Mouse (Mus musculus) adrenal gland (tissue): ENCODE measurements around the gene 1700001P01Rik.

Source experiments
- intact Hi-C: fragments of 180-260 bp; cut with DNase I; formaldehyde crosslinking; loops from one replicate; pipeline ENCODE4 v1.15.1; 2025

1700001P01Rik gene

DNA sequence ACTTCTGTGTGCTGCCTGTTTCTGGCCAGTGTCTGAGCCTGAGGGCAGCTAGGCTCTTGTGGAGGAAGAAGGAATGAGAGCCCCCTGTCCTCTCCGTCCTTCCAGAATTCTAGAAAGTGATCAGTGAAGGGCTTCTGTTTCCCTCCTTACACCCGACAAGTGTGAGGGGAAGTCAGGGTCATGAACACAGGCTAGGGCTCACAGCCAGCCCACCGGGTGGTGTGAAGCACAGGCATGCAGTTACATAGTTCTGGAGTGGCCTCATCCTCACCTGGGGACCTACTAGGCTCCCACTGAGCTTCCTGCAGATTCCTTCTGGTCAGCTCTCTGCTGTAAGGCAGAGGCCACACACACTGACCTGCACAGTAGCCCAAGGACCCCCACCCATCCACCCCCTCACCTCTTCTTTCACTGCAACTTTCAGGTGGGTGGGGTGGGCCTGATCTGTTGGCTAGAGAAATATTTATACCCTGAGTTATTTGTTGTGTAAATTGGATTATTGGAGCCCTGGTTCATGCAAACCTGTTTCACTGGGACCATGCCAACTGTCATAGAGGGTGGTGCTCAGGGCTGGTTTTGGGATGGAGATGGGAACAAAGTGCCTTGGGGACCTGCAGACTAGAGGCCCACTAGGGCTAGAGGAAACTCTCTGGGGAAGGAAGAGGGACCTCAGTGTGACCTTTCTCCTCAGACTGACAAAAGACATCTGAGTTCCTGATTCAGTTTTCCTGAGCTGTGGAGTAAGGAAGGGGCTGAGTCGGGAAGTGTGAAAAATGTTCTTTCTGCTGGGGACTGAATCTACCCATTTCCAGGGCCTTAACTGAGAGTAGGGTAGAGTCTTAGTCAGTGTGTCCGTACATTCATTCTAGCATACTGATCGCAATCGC lies 33.8 kb upstream of the 1700001P01Rik start:
- intact Hi-C loops = no loop called here

DNA sequence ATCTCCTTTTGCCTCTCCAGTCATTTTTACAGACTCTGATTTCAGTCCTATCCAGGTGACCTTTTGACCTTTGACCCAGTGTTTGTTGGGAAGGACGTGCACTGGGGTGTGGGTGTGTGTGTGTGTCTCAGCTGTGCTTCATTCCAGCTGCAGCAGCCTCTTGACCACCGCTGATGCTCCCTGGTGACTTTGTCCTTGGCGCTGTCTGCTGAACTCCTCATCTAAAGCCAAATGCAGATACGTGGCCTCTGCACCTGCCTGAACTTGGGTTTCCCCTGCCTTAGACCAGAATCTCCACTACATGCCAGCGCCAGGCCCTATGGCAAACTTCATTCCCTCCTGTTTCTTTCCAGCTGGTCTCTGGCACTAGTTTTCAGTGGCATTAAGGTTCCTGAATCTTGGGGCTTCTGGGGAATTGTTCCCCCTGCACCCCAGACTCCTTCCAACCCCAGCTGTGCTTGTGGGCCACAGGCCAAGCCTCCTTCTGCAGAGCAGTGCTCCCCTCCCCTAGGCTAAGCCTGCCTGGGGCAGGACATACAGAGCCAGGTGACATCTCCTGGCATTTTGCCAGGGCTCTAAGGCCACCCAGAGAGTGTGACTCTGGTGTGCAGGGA lies 33.0 kb upstream of the 1700001P01Rik start:
- intact Hi-C loops = no loop called here

DNA sequence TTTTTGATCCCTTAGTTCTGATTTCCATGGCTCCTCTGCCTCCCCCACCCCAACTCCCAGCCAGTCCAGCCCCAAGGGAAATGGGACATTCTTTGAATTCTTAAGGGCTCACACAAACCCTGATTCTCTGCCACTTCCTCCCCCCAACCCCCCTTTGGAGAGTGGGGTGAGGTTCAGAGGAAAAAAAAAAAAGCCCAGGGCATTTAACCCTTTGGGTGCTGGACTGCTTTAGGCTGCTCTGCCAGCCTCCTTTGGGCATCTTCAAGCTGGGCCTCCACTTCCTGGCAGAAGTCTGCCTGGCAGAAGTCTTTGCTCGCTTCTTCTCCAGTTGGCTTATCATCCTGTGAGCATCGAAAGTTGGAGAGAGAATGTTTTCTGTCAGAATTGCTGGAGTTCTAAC lies 32.4 kb upstream of the 1700001P01Rik start:
- intact Hi-C loops = no loop called here

DNA sequence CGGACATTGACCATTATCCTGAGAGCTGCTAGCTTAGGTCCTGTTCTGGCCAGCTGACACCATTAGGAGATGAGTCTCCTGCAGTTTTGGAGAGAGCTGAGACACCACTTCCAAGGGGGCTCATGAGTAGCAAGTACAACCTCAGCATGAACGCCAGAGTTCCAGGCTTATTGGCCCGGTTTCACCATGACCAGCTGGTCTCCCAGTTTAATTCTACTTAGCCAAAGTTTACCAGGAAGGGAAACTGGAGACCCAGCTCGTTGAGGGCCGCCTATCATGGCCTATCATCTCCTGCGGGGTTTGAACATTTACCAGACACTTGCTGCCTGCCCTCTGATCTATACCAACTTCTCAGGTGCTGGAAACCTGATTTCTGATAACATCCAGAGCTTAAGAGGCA lies 31.9 kb upstream of the 1700001P01Rik start:
- intact Hi-C loops = no loop called here

DNA sequence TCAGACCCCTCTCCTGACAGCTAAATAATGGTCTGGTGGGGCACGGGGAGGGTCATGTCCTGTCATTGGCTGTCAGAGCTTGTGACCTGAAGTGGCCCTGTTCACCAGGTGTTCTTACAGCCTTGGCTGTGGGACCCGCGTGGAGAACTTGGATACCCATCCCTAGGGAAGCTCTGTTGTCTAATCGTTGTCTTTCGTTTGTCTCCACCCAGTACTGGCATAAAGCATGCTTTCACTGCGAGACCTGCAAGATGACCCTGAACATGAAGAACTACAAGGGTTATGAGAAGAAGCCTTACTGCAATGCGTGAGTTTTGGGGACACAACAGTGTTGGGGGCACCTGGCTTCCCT lies 30.9 kb upstream of the 1700001P01Rik start:
- intact Hi-C loops = no loop called here

DNA sequence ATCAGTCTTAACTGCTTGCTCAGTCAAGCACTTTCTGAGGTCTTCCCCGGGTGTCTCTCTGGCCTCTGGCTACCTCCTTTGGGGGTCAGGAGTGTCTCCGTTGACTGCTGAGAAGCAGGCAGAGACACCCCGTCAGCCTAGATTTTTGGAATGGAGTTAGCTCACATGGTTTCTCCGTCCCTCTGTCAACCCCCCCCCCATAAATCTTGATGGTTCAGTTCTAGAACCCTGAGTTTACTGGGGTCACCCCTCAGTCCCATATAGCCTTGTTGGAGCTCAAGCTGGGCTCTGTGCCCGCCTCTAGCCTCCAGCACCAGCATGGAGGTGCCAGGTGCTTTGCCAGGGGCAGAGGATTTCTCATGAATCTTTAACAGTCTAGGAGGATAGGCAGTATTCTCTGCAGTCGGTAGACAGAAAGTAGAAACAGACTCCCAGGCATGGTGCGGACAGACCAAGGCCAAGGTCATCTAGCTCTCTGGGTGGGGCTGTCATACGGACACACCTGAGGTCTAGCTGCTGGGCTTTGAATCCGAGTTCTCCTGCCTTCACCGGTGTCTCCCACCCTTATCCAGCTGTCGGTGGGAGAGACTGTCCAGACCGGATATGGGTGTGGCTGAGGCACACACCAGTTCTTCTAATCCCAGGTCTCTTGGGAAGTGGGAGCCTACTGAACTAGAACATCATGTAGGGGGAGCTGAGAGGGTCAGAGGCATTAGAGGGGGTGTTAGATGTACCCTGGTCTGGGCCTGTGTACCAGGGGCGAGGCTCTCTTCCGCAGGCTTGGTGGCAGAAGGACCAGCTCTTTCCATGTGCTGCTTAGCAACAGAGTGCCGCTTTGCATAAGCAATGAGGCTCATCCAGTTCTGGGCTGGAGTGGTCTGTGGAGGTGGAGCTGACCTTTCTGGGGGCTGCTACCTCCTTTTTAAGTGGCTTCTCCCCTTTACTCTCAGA lies 30.2 kb upstream of the 1700001P01Rik start:
- intact Hi-C loops = no loop called here

DNA sequence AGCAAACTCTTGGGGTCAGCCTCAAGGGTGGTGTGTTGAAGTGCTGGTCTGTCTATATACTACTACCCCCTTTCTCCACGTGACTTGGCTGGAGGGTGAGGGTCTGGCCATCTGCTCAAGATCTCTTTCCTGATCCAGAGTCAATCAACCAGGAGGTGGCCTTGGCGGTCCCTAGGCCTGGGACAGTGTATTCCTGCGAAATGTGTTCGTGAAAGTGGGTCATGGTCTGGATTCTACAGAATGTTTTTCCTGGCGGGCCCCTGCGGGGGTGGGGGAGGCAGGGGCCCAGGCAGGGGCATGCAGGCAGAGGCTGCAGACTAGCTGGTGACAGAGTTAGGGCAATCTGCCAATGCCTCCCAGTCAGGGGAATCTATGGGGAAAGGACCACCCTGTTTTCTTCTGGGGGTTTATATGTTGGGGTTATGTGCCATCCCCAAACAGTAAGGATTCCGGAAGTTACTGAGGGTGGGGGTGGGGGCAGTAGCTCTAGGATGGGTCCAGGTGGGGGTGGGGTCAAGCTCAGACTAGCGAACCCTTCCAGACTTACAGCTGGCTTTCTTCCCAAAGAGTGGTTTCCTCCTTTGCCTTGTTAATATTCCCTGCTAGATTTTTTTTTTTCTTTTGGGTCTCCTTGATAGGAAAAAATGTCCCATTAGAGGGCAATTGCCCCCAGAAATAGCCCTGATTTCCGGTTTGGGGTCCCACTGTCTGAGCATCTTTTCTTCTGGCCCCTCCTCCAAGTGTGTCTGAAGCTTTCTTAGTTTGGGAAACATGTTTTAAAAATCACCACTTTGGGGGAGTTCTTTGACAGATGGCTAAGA lies 29.3 kb upstream of the 1700001P01Rik start:
- intact Hi-C loops = no loop called here

DNA sequence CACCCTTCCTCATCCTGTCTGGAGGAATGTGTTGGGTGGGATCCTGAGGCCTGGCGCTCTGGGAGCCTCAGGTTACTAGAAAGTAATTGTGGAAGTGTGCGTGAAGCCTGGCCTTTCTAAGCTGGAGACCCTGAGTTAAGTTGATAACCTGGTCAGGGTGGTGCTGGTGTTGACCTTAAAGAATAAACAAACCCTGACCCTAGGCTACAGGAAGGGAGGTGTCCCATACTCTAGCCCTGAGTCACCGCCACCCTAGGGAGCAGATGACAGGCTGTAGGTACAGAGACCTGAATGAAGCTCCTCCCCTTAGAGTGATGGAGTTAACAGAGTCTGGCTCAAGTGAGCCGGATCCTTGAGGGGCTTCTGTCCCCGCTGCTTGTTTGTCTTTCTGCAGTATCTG lies 28.1 kb upstream of the 1700001P01Rik start:
- intact Hi-C loops = no loop called here

DNA sequence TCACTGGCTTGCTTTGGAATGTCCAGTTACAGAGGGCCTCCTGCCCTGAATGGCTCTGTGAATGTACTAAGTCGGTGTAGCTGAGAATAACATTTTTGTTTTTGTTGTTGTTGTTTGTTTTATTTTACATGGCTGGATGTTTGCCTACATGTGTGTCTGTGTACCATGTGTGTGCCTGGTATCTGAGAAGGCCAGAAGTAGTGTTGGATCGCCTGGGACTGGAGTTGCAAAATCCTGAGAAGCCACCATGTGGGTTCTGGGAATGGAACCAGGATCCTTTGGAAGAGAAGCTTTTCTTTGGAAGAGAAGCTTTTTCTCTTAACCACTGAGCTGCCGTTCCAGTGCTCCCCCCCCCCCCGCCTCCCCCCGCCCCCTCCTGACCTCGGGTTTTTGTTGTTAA lies 26.8 kb upstream of the 1700001P01Rik start:
- intact Hi-C loops = no loop called here

DNA sequence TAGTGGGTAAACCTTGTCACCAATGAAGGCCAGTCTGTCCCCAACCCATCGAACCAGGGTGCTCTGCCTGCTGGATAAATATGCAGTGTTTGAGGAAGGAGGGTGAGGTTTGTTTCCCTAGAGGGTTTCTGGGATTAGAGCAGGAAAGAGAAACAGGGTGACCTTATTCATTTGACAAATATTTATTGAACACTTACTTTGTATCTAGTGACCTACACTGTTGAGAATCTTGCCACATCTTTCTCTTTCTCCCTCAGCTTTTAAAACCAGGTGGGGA lies 26.4 kb upstream of the 1700001P01Rik start:
- intact Hi-C loops = no loop called here

DNA sequence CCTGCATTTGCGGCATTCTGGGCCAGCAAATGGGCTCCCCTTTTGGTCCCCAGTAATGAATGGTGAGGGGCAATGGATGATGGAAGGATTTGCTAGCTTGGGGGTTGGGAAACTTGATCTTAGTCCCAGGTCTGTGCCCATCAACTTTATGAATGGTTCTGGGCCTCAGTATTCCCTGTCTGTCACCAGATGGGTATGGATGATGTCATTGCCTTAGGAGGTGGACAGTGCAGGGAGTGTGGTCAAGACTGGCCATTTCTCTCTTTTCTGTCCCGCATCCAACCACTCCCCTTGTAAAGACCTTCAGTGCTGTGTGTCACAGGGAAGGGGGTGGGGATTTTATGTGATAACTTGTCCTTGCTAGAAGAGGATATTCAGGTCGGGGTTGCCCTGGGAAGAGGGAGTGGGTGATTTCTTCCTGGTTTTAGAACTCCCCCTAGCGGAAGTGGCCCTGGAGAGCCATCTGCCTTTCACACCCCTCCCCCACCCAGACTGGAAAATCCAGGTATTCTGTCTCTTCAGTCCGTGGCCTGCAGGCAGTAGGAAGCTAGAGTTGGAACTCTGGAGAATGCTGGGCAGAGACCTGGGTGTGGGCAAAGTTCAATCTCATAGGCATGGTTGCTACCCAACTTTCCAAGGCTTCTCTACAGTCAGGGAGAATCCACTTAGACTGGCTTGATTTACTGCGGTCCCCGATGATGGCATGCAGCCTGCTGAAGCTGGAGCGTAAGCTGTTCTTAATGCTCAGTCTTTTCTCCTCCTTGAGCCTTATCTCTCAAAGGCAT lies 25.9 kb upstream of the 1700001P01Rik start:
- intact Hi-C loops = no loop called here

DNA sequence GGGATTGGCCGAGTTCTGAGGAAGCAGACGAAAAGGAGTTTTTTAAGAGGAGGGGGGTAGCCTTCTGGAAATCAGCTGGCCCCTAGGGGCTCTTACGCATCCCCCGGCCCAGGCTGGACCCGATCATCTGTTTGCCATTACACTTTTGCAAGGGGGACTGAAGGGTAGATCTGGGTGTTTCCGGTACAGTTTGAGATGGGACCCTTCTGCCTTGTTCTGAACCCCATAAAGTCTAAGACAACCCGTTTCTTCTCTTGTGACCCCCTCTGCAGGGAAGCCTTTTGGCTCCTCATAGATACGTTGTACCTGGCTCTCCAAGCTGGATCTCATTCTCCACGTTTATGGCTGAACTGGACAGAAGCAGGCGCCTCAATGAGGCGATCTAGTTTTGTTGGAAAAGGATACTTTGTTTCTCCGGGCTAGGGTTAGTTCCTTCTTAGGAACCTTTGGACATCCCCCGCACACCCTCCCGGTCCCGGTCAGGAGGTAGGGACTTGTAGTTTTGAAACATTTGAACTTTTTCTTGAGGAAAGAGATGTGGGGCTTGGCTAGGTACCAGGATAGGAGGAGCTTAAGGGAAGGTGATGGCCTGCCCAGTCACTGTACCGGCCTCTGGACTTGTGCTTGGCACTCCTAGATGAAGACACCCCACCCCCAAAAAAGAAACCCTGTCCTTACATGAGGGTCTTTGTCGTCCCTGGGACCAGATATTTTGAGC lies 25.1 kb upstream of the 1700001P01Rik start:
- intact Hi-C loops = no loop called here

DNA sequence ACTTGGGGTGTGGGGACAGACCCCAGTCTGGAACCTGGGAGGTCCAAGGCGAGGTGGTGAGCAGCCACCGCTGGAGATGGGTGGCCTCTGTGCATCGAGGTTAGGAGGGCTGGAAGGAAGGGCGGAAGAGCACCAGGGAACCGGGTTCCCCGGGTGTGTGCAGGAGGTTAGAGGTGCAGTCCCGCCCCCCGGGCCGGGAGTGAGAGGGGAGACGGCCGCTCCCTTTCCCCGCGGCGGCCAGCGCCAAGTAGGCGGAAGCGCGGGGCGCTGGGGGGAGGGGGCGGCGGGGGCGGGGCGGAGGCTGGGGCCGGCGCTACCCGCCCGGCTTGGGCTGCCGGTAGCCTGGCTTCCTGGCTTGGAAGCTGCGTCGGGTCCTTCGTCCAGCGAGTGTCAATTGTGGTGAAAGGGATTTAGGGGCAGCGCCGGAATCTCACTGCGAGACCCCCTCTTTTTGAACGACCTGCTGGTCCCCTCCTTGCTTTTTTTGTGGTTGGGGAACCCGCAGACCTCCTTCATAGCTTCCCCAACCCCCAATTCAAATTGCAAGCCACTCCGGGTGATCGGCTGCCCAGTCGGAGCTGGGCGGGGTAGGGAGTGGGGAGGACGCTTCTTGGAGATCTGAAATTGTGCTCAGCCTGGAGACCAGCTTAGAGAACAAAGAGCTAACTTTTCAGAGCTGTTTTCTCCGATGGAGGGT lies 24.4 kb upstream of the 1700001P01Rik start:
- intact Hi-C loops = loop anchor here (5.0 kb wide), 2 partner anchors 37 to 187 kb away; partner anchors contain the start of gene Plxdc1

DNA sequence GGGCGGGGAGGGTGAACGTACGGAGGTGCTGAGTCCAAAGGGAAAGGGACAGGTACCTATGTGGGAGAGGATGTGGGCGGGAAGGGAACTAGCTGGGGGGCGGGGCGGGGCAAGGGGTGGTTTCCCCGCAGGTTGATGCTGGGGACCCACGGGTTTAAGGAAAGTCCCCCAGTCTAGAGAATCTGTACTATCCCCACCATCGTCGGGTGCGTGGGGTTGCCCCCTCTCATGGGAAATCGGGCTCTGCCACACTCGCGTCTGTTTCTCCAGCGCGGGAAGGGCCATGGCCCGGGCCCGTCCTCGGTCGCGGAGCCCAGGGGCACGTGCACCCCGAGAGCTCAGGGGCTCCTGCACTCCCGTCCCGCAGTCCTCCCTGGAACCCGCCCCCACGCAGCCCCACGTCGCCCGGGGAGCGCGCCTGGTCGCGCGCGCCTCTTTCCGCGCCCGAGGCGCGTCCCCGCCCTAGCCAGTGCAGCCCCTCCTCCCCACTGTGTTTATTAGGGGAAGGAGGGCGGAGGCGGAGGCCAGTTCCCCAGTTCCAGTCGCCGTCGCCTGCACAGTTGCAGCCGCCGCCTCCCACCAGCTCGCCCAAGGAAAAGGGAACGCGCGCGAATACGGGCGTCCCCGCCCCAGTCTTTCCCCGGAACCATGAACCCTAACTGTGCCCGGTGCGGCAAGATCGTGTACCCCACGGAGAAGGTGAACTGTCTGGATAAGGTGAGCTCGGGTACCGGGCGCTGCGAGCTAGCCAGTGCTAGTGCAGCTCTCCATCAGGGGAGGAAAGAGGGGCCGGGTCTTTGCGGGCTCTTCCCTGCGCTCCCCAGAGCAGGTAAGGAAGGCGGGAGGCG lies 23.7 kb upstream of the 1700001P01Rik start:
- intact Hi-C loops = loop anchor here (5.0 kb wide), 2 partner anchors 38 to 188 kb away; partner anchors contain the start of gene Plxdc1

DNA sequence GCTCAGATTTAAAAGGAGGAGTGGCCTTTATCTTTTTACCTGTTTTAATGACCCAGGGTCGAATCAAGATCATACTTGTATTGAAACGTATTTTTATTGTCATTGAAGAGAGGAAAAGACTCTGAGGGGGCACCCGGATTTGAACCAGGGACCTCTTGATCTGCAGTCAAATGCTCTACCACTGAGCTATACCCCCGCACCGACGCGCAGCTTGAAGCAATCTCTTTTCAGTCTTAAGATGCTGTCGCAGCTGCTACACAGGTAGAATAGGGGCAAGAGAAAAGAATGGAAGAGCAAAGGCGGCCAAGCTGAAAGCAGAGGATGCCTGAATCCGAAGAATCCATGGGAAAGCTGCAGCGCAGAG lies 23.0 kb upstream of the 1700001P01Rik start, which contains the start of gene Lasp1:
Gene Lasp1 (plus strand): TSS at position 219 of the 364 bp plus-strand sequence.
- intact Hi-C loops = loop anchor here (5.0 kb wide), 2 partner anchors 39 to 189 kb away; partner anchors contain the start of gene Plxdc1

DNA sequence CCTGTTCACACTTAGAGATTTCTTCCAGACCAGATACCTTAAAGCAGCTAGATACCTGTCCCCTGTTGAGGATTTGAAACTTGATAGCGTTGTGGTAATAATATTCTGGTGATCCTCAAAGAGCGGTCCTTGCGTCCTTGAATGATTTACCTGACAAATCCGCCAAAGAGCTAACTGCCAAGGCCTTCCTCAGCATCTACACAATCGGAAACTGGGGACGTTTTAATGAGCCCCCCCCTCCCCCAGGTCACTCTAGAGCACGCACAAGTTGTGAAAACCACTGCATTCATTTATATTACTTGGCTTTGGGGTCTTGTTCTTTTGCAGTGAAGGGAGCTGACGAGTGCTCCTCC lies 22.3 kb upstream of the 1700001P01Rik start:
- intact Hi-C loops = loop anchor here (5.0 kb wide), 2 partner anchors 39 to 189 kb away; partner anchors contain the start of gene Plxdc1

DNA sequence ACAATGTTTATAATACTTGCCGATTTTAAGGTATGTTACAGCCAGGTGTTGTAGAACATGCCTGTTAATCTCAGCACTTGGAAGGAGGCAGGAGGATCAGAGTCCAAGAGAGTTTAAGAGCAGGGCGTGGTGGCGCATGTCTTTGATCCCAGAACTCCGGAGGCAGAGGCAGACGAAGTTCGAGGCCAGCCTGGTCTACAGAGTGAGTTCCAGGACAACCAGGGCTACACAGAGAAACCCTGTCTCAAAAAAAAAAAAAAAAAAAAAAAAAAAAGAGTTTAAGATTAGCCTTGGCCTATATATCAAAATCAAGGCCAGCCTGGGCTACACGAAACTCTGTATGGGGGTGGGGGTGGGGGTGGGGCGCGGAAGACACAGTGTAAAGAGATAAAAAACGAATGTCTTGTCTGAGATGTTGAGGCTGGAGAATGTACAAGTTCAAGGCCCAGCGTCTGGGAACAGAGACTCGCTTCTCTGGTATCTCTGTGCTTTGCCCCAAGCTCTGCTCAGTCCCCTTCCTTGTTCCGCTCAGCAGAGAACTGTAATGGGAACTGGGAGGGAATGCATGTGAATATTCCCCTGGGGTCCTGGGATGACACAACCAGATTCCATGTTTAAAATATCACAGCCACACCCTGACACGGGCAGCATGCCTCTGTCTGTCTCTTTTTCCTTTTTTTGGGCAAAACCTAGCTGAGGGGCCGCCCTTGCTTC lies 21.8 kb upstream of the 1700001P01Rik start:
- intact Hi-C loops = loop anchor here (2.0 to 5.0 kb wide), 3 partner anchors 40 to 190 kb away; partner anchors contain the start of genes Fbxo47 and Plxdc1
